ENCODE assay signal across 28 mouse cellular contexts in genomic region chr13:48691991-48692390, GRCm38 (mm10). TPM values are rescaled to one million over a fixed set of nuclear protein-coding genes. Genes with fewer than 3 reads are reported as not detected.
"Had no signal": no experiment of that assay in that cellular context is flagged by ENCODE, and none has a peak within 500 bp of the region (broad histone marks: within the 10 kb centered on the region; RNA-seq: fewer than 3 reads in every experiment).

No protein-coding gene starts in this region.

- DNase-seq: gastrocnemius, adult 2 months; gastrocnemius, postnatal 10 days; gastrocnemius, postnatal 25 days; heart, adult 18-20 months; heart, postnatal 10 days; heart, postnatal 4 days; kidney, adult 18-20 months; kidney, adult 8-10 months; kidney, postnatal 10 days; kidney, postnatal 25 days; kidney, postnatal 4 days; liver; liver, embryonic 13.5 days had no signal

- ATAC-seq: hindbrain, embryonic 16.5 days; inflammation-experienced regulatory T-cells, adult 6 months; intestine, embryonic 15.5 days; intestine, postnatal 0 days had no signal

RNA-seq across cellular contexts. Expression of gene Barx1, which starts 29.2 kb away (rescaled TPM):
- total RNA-seq: gastrocnemius, adult 2 months; gastrocnemius, postnatal 10 days; gastrocnemius, postnatal 25 days; gastrocnemius, postnatal 4 days; granulocyte monocyte progenitor cell, adult 5-6 weeks; heart, adult 18-20 months; heart, adult 8-10 months; heart, postnatal 10 days; heart, postnatal 25 days; heart, postnatal 4 days; layer of hippocampus, adult 2 months; layer of hippocampus, postnatal 10 days; layer of hippocampus, postnatal 25 days; left cerebral cortex, adult 18-20 months; left cerebral cortex, adult 8-10 months; left cerebral cortex, postnatal 10 days; left cerebral cortex, postnatal 25 days had no signal
